Comparison of ENCODE assay signal across 9 mouse cellular contexts in genomic region chr4:134078694-134079093, GRCm38 (mm10). TPM values are rescaled to one million over a fixed set of nuclear protein-coding genes. Genes with fewer than 3 reads are reported as not detected.
DNase-seq lines count a peak whose midpoint lies in the region; ATAC-seq lines count a peak whose summit lies in the region.
"Had no signal": no experiment of that assay in that cellular context is flagged by ENCODE, and none has a peak within 500 bp of the region (broad histone marks: within the 10 kb centered on the region; RNA-seq: fewer than 3 reads in every experiment).

No protein-coding gene starts in this region.

- peaks cover 4% of the 10 kb centered on the region; the same call in 1 of the 2 replicates for H3K4me1 ChIP-seq in forebrain, embryonic 11.5 days (replicated peaks; ENCODE audit: control insufficient read depth, insufficient read depth, low read length)
- H3K4me1 ChIP-seq in forebrain, embryonic 16.5 days (replicated peaks; ENCODE audit: control insufficient read depth, insufficient read depth, low read length) = peaks cover 7% of the 10 kb centered on the region
- peaks cover 13% of the 10 kb centered on the region for H3K4me1 ChIP-seq in heart, embryonic 15.5 days (replicated peaks)
- H3K4me1 ChIP-seq in midbrain, embryonic 14.5 days (ENCODE audit: control insufficient read depth, insufficient read depth, low read length) = peaks cover 8% of the 10 kb centered on the region; the same call in 1 of the 2 replicates

- WGBS in forebrain, embryonic 11.5 days = 28% methylated on average over 3 of the region's 3 CpGs
- WGBS in forebrain, embryonic 16.5 days = 14% methylated on average over 3 of the region's 3 CpGs
- 25% methylated on average over 3 of the region's 3 CpGs for WGBS in heart, embryonic 15.5 days
- 28% methylated on average over 3 of the region's 3 CpGs for WGBS in midbrain, embryonic 14.5 days

- H3K4me3 ChIP-seq in forebrain, embryonic 11.5 days (ENCODE audit: low read depth, low read length) = no peak overlapping the region
- H3K4me3 ChIP-seq in forebrain, embryonic 16.5 days (replicated peaks; ENCODE audit: low read length) = no peak overlapping the region
- H3K4me3 ChIP-seq in heart, embryonic 15.5 days = no peak overlapping the region
- H3K4me3 ChIP-seq in midbrain, embryonic 14.5 days (replicated peaks; ENCODE audit: low read depth, low read length) = no peak overlapping the region
- H3K4me3 ChIP-seq: limb, embryonic 13.5 days had no signal

- no peak overlapping the region for H3K27ac ChIP-seq in forebrain, embryonic 11.5 days (ENCODE audit: low read depth, low read length)
- no peak overlapping the region for H3K27ac ChIP-seq in forebrain, embryonic 16.5 days (ENCODE audit: low read length)
- no peak overlapping the region for H3K27ac ChIP-seq in heart, embryonic 15.5 days
- H3K27ac ChIP-seq in midbrain, embryonic 14.5 days (replicated peaks; ENCODE audit: low read depth, low read length) = no peak overlapping the region
- H3K27ac ChIP-seq: limb, embryonic 13.5 days had no signal

- H3K27me3 ChIP-seq in forebrain, embryonic 11.5 days (ENCODE audit: control insufficient read depth, insufficient read depth, low read length) = 0 out of 2 replicates have a peak, but pooled peaks cover 2% of the 10 kb centered on the region
- peaks cover 8% of the 10 kb centered on the region; the same call in 1 of the 2 replicates for H3K27me3 ChIP-seq in forebrain, embryonic 16.5 days (replicated peaks; ENCODE audit: control insufficient read depth, insufficient read depth, low read length)
- peaks cover 36% of the 10 kb centered on the region for H3K27me3 ChIP-seq in heart, embryonic 15.5 days
- H3K27me3 ChIP-seq in midbrain, embryonic 14.5 days (ENCODE audit: control insufficient read depth, insufficient read depth, low read length) = peaks cover 23% of the 10 kb centered on the region

- peak; percentile 82 for DNase-seq in forebrain, embryonic 11.5 days (ENCODE audit: low spot score)
- peak; percentile 51 to 61 for DNase-seq in B cell, adult 2 months
- DNase-seq in c-Kit-positive CD71-positive TER-119-positive erythroid progenitor cells, embryonic 14.5 days (ENCODE audit: low spot score) = peak; percentile 37
- DNase-seq in layer of hippocampus, adult 9-11 months = peak; percentile 68
- peak; percentile 79 for DNase-seq in midbrain, embryonic 14.5 days
- peak; percentile 76 for DNase-seq in thymus, postnatal 14 days

- no peak overlapping the region for H3K9ac ChIP-seq in forebrain, embryonic 11.5 days (ENCODE audit: low read length)
- no peak overlapping the region for H3K9ac ChIP-seq in forebrain, embryonic 16.5 days (replicated peaks; ENCODE audit: low read depth, low read length)
- H3K9ac ChIP-seq in heart, embryonic 15.5 days = no peak overlapping the region; the same call in 1 of the 2 replicates
- H3K9ac ChIP-seq in midbrain, embryonic 14.5 days (replicated peaks; ENCODE audit: low read length) = no peak overlapping the region
- H3K9ac ChIP-seq: limb, embryonic 13.5 days had no signal

- H3K36me3 ChIP-seq in forebrain, embryonic 11.5 days (ENCODE audit: control insufficient read depth, insufficient read depth, low read length) = no peaks in the 10 kb centered on the region
- no peaks in the 10 kb centered on the region for H3K36me3 ChIP-seq in forebrain, embryonic 16.5 days (ENCODE audit: control insufficient read depth, insufficient read depth)
- H3K36me3 ChIP-seq in heart, embryonic 15.5 days = no peaks in the 10 kb centered on the region
- no peaks in the 10 kb centered on the region for H3K36me3 ChIP-seq in midbrain, embryonic 14.5 days (ENCODE audit: control insufficient read depth, insufficient read depth, low read length)
- H3K36me3 ChIP-seq: limb, embryonic 13.5 days had no signal

- H3K9me3 ChIP-seq in forebrain, embryonic 11.5 days (ENCODE audit: control insufficient read depth, low read length) = no peaks in the 10 kb centered on the region
- H3K9me3 ChIP-seq in forebrain, embryonic 16.5 days (ENCODE audit: control insufficient read depth, low read length) = no peaks in the 10 kb centered on the region
- no peaks in the 10 kb centered on the region for H3K9me3 ChIP-seq in heart, embryonic 15.5 days (replicated peaks)
- H3K9me3 ChIP-seq in midbrain, embryonic 14.5 days (ENCODE audit: control insufficient read depth, low read length) = no peaks in the 10 kb centered on the region
- H3K9me3 ChIP-seq: limb, embryonic 13.5 days had no signal

- no peak overlapping the region for H3K4me2 ChIP-seq in forebrain, embryonic 11.5 days (ENCODE audit: low read depth, low read length, severe bottlenecking)
- no peak overlapping the region for H3K4me2 ChIP-seq in forebrain, embryonic 16.5 days (ENCODE audit: low read length)
- H3K4me2 ChIP-seq in heart, embryonic 15.5 days = no peak overlapping the region
- H3K4me2 ChIP-seq in midbrain, embryonic 14.5 days (ENCODE audit: low read length) = no peak overlapping the region
- H3K4me2 ChIP-seq: limb, embryonic 13.5 days had no signal

- ATAC-seq in forebrain, embryonic 11.5 days (replicated peaks; ENCODE audit: low FRiP score) = 0 out of 2 replicates have a peak, but pooled peaks have one; percentile 27
- no peak for ATAC-seq in forebrain, embryonic 16.5 days
- ATAC-seq in heart, embryonic 15.5 days (replicated peaks; ENCODE audit: insufficient number of reproducible peaks, insufficient read depth, low FRiP score, low read depth) = 0 out of 2 replicates have a peak, but pooled peaks have one; percentile 30
- ATAC-seq in midbrain, embryonic 14.5 days (ENCODE audit: low FRiP score, low TSS enrichment) = no peak

RNA-seq across cellular contexts. Expression of gene Cd52, which starts 16.2 kb away (rescaled TPM):
- 2.5 and 2.6 TPM in 2 replicates for polyA plus RNA-seq in forebrain, embryonic 11.5 days (2014; fragmentation: Nextera tagmentation; extraction: Ambion mirVana)
- 0.91 and 1.4 TPM in 2 replicates for polyA plus RNA-seq in forebrain, embryonic 16.5 days (2015; fragmentation: Nextera tagmentation; extraction: Ambion mirVana)
- 11.6 and 23.8 TPM in 2 replicates for polyA plus RNA-seq in heart, embryonic 15.5 days (2015; fragmentation: Nextera tagmentation; extraction: Ambion mirVana)
- polyA plus RNA-seq in midbrain, embryonic 14.5 days (2014; fragmentation: Nextera tagmentation; extraction: Ambion mirVana) = 1.8 and 4.5 TPM in 2 replicates

RNA-seq across cellular contexts. Expression of gene Crybg2, which starts 18.1 kb away (rescaled TPM):
- 1.9 and 2.5 TPM in 2 replicates for polyA plus RNA-seq in forebrain, embryonic 11.5 days (2014; fragmentation: Nextera tagmentation; extraction: Ambion mirVana)
- 1.2 and 1.6 TPM in 2 replicates for polyA plus RNA-seq in forebrain, embryonic 16.5 days (2015; fragmentation: Nextera tagmentation; extraction: Ambion mirVana)
- polyA plus RNA-seq in heart, embryonic 15.5 days (2015; fragmentation: Nextera tagmentation; extraction: Ambion mirVana) = 0.30 and 0.61 TPM in 2 replicates
- 1.8 and 2.3 TPM in 2 replicates for polyA plus RNA-seq in midbrain, embryonic 14.5 days (2014; fragmentation: Nextera tagmentation; extraction: Ambion mirVana)

RNA-seq across cellular contexts. Expression of gene Ubxn11, which starts 23.7 kb away (rescaled TPM):
- polyA plus RNA-seq in forebrain, embryonic 11.5 days (2014; fragmentation: Nextera tagmentation; extraction: Ambion mirVana) = 6.6 and 7.0 TPM in 2 replicates
- polyA plus RNA-seq in forebrain, embryonic 16.5 days (2015; fragmentation: Nextera tagmentation; extraction: Ambion mirVana) = 13.3 and 13.6 TPM in 2 replicates
- 1.8 and 3.9 TPM in 2 replicates for polyA plus RNA-seq in heart, embryonic 15.5 days (2015; fragmentation: Nextera tagmentation; extraction: Ambion mirVana)
- polyA plus RNA-seq in midbrain, embryonic 14.5 days (2014; fragmentation: Nextera tagmentation; extraction: Ambion mirVana) = 11.7 and 13.6 TPM in 2 replicates

RNA-seq across cellular contexts. Expression of gene Zfp683, which starts 25.1 kb away (rescaled TPM):
- polyA plus RNA-seq in forebrain, embryonic 11.5 days (2014; fragmentation: Nextera tagmentation; extraction: Ambion mirVana) = not detected in 2 replicates
- polyA plus RNA-seq in forebrain, embryonic 16.5 days (2015; fragmentation: Nextera tagmentation; extraction: Ambion mirVana) = not detected in 2 replicates
- not detected in 2 replicates for polyA plus RNA-seq in heart, embryonic 15.5 days (2015; fragmentation: Nextera tagmentation; extraction: Ambion mirVana)
- polyA plus RNA-seq in midbrain, embryonic 14.5 days (2014; fragmentation: Nextera tagmentation; extraction: Ambion mirVana) = not detected in 2 replicates
- polyA plus RNA-seq: limb, embryonic 13.5 days had no signal

RNA-seq across cellular contexts. Expression of gene Sh3bgrl3, which starts 49.9 kb away (rescaled TPM):
- 264 and 278 TPM in 2 replicates for polyA plus RNA-seq in forebrain, embryonic 11.5 days (2014; fragmentation: Nextera tagmentation; extraction: Ambion mirVana)
- 321 and 354 TPM in 2 replicates for polyA plus RNA-seq in forebrain, embryonic 16.5 days (2015; fragmentation: Nextera tagmentation; extraction: Ambion mirVana)
- polyA plus RNA-seq in heart, embryonic 15.5 days (2015; fragmentation: Nextera tagmentation; extraction: Ambion mirVana) = 174 and 239 TPM in 2 replicates
- 376 and 460 TPM in 2 replicates for polyA plus RNA-seq in midbrain, embryonic 14.5 days (2014; fragmentation: Nextera tagmentation; extraction: Ambion mirVana)

Comparison
In these comparisons a context has a peak if more than half of its experiments do, and no peak if none do; other contexts are left out.
1. ATAC-seq: peak in forebrain, embryonic 11.5 days (single experiment) and heart, embryonic 15.5 days (single experiment); none in forebrain, embryonic 16.5 days (single experiment) and midbrain, embryonic 14.5 days (single experiment).
2. Peak in every context shown above with its lines, with median percentiles within 50 percentile points of each other: DNase-seq.